Mouse (Mus musculus): ENCODE measurements around the gene Elk3.

DNA sequence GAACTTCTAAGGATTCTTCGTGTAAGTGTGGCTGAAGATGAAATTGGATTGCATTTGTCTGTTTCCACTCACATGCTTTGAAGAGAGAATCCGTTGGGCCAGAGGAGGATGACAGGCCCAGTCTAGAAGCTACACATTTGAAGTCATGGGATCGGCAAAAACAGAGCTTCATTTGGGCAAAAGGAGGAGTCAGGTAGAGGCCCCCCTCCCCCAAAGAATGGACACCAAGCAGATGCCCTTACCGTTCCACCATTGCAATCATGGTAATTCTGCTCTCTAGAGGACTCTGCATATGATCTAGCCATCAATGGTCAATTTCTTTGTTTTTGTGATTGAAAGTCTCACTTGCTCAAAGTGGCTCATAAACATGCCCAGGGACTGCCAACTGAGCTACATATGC lies 47.9 kb upstream of the Elk3 start:
- no peak for TF ChIP-seq CTCF (IDR thresholded peaks at IDR 0.05; ENCODE audit: low read depth, low read length)
- TF ChIP-seq GATA2 (IDR thresholded peaks at IDR 0.05; ENCODE audit: borderline replicate concordance, low read depth, low read length): no peak

Data from G1E (cell line).